Mouse (Mus musculus) C2C12 (cell line): ENCODE measurements at regions not wholly inside any gene's neighbourhood (a gene's known extent, or its start where the extent isn't known, plus 50 kb on each side); places are given as distances from the start of the nearest gene placed in this dataset.

Source experiments
- H3K27me3 ChIP-seq: one replicate; pipeline ENCODE4 v1.6.1; 2011; ENCODE audit not compliant: control insufficient read depth, insufficient read depth, insufficient read length
- H3K36me3 ChIP-seq: one replicate; pipeline ENCODE4 v1.6.1; 2011; ENCODE audit not compliant: control insufficient read depth, insufficient read depth
- H3K4me3 ChIP-seq: one replicate; pipeline ENCODE4 v1.5.1; 2011; ENCODE audit warnings: mild to moderate bottlenecking, control low read depth; ENCODE audit not compliant: poor library complexity, insufficient read depth, severe bottlenecking
- H3K79me2 ChIP-seq: one replicate; pipeline ENCODE4 v1.6.1; 2011; ENCODE audit not compliant: control insufficient read depth, insufficient read depth
- H3K79me3 ChIP-seq: one replicate; pipeline ENCODE4 v1.6.1; 2011; ENCODE audit warnings: low read depth, control low read depth
- H3ac ChIP-seq: one replicate; pipeline ENCODE3; 2011; ENCODE audit warnings: low read depth; ENCODE audit not compliant: control insufficient read depth, insufficient read length
- CEBPB ChIP-seq: IDR thresholded peaks from one replicate; pipeline ENCODE4 v1.6.1; 2011; ENCODE audit warnings: low read depth, mild to moderate bottlenecking, control low read depth, moderate library complexity
- CTCF ChIP-seq: IDR thresholded peaks from one replicate; pipeline ENCODE4 v1.5.1; 2011; ENCODE audit not compliant: control insufficient read depth, insufficient read depth, insufficient read length
- FOSL1 ChIP-seq: IDR thresholded peaks from one replicate; pipeline ENCODE4 v1.8.0; 2011; ENCODE audit warnings: mild to moderate bottlenecking, low read length; ENCODE audit not compliant: poor library complexity, insufficient read depth, severe bottlenecking
- MAX ChIP-seq: IDR thresholded peaks from one replicate; pipeline ENCODE4 v1.6.1; 2011; ENCODE audit warnings: mild to moderate bottlenecking, control low read depth
- MYOD1 ChIP-seq: IDR thresholded peaks from one replicate; pipeline ENCODE4 v1.6.1; 2011; ENCODE audit warnings: low read depth; ENCODE audit not compliant: control insufficient read depth, insufficient read length
- MYOG ChIP-seq: IDR thresholded peaks from one replicate; pipeline ENCODE4 v1.6.1; 2011; ENCODE audit not compliant: control insufficient read depth, insufficient read length; ENCODE audit errors: extremely low read depth
- USF1 ChIP-seq: IDR thresholded peaks from one replicate; pipeline ENCODE4 v1.6.1; 2011; ENCODE audit warnings: low read depth, mild to moderate bottlenecking, control low read depth, moderate library complexity

- Histone ChIP-seq H3K79me3 (no peaks in the 10 kb centered on the region), H3K79me2 (no peaks in the 10 kb centered on the region), H3K36me3 (no peaks in the 10 kb centered on the region), H3K4me3 (no peak overlapping the region), H3ac (no peak overlapping the region), H3K27me3 (peaks cover 6% of the 10 kb centered on the region)
- TF ChIP-seq USF1, result no peak
- no peak for TF ChIP-seq FOSL1
- no peak for TF ChIP-seq MYOG
- TF ChIP-seq CEBPB, result no peak
- no peak for TF ChIP-seq CTCF
- TF ChIP-seq MYOD1, result no peak
- no peak for TF ChIP-seq MAX
Measured at GRCm38 (mm10) chr14:24843626-24844025, 356.7 kb downstream of the Rps24 start.

GRCm38 (mm10) chr14:24850491-24850890, 363.6 kb downstream of the Rps24 start:
- no peak overlapping the region for H3ac ChIP-seq
- H3K36me3 ChIP-seq, result no peaks in the 10 kb centered on the region
- TF ChIP-seq MYOG, result no peak
- no peak for TF ChIP-seq USF1
- TF ChIP-seq CTCF, result no peak
- TF ChIP-seq MYOD1, result no peak
- TF ChIP-seq MAX, result no peak
- no peak for TF ChIP-seq FOSL1
- no peak for TF ChIP-seq CEBPB
- no peaks in the 10 kb centered on the region for H3K79me3 ChIP-seq
- no peaks in the 10 kb centered on the region for H3K79me2 ChIP-seq
- H3K4me3 ChIP-seq, result no peak overlapping the region
- peaks cover 5% of the 10 kb centered on the region for H3K27me3 ChIP-seq

- no peak overlapping the region for H3K4me3 ChIP-seq
- TF ChIP-seq MAX (no peak), MYOG (no peak), FOSL1 (no peak), CTCF (no peak), USF1 (no peak), MYOD1 (no peak), CEBPB (no peak)
- H3K27me3 ChIP-seq, result peaks cover 8% of the 10 kb centered on the region
- H3K79me3 ChIP-seq, result no peaks in the 10 kb centered on the region
- H3K79me2 ChIP-seq, result no peaks in the 10 kb centered on the region
- no peak overlapping the region for H3ac ChIP-seq
- H3K36me3 ChIP-seq, result no peaks in the 10 kb centered on the region
Measured at GRCm38 (mm10) chr14:24854459-24854858, 367.5 kb downstream of the Rps24 start.

- Histone ChIP-seq H3K79me3 (no peaks in the 10 kb centered on the region), H3K4me3 (no peak overlapping the region), H3K27me3 (peaks cover 32% of the 10 kb centered on the region), H3K79me2 (no peaks in the 10 kb centered on the region), H3K36me3 (no peaks in the 10 kb centered on the region), H3ac (no peak overlapping the region)
- TF ChIP-seq FOSL1 (no peak), CTCF (no peak), CEBPB (no peak), USF1 (no peak), MAX (no peak), MYOG (no peak), MYOD1 (no peak)
Measured at GRCm38 (mm10) chr14:24862171-24862570, 375.2 kb downstream of the Rps24 start.

- no peak overlapping the region for H3ac ChIP-seq
- no peak overlapping the region for H3K4me3 ChIP-seq
- TF ChIP-seq CEBPB (no peak), MYOG (no peak), CTCF (no peak), MAX (no peak), MYOD1 (no peak)
- no peaks in the 10 kb centered on the region for H3K36me3 ChIP-seq
- H3K27me3 ChIP-seq, result peaks cover 32% of the 10 kb centered on the region
- no peaks in the 10 kb centered on the region for H3K79me2 ChIP-seq
- H3K79me3 ChIP-seq, result no peaks in the 10 kb centered on the region
Measured at GRCm38 (mm10) chr14:24862661-24863060, 375.7 kb downstream of the Rps24 start.

- H3K79me2 ChIP-seq, result no peaks in the 10 kb centered on the region
- TF ChIP-seq CEBPB (no peak), CTCF (no peak), MAX (no peak), MYOG (no peak)
- H3K4me3 ChIP-seq, result no peak overlapping the region
- no peaks in the 10 kb centered on the region for H3K79me3 ChIP-seq
- no peaks in the 10 kb centered on the region for H3K36me3 ChIP-seq
- no peak overlapping the region for H3ac ChIP-seq
- H3K27me3 ChIP-seq, result peaks cover 33% of the 10 kb centered on the region
Measured at GRCm38 (mm10) chr14:24863116-24863515, 376.2 kb downstream of the Rps24 start.
